Comparison of ENCODE assay signal across 22 mouse cellular contexts in genomic region chr7:100459862-100460261, GRCm38 (mm10). TPM values are rescaled to one million over a fixed set of nuclear protein-coding genes. Genes with fewer than 3 reads are reported as not detected.
DNase-seq lines count a peak whose midpoint lies in the region; ATAC-seq lines count a peak whose summit lies in the region.
"Had no signal": no experiment of that assay in that cellular context is flagged by ENCODE, and none has a peak within 500 bp of the region (broad histone marks: within the 10 kb centered on the region; RNA-seq: fewer than 3 reads in every experiment).

No protein-coding gene starts in this region.

- H3K4me2 ChIP-seq in heart, embryonic 11.5 days: no peak overlapping the region
- H3K4me2 ChIP-seq in liver, embryonic 15.5 days: no peak overlapping the region
- H3K4me2 ChIP-seq: embryonic facial prominence, embryonic 15.5 days; hindbrain, embryonic 15.5 days; intestine, embryonic 15.5 days; limb, embryonic 13.5 days; lung, embryonic 15.5 days; midbrain, embryonic 12.5 days; neural tube, embryonic 12.5 days had no signal

- H3K27ac ChIP-seq in heart, embryonic 11.5 days (ENCODE audit: low read depth, low read length): no peak overlapping the region
- peak overlapping the region; percentile 100 for H3K27ac ChIP-seq in liver, embryonic 15.5 days (replicated peaks)
- H3K27ac ChIP-seq: embryonic facial prominence, embryonic 15.5 days; hindbrain, embryonic 15.5 days; intestine, embryonic 15.5 days; limb, embryonic 13.5 days; lung, embryonic 15.5 days; macrophage; midbrain, embryonic 12.5 days; neural tube, embryonic 12.5 days had no signal

- no peaks in the 10 kb centered on the region for H3K27me3 ChIP-seq in heart, embryonic 11.5 days (ENCODE audit: control insufficient read depth, insufficient read depth, low read length)
- H3K27me3 ChIP-seq in liver, embryonic 15.5 days: no peaks in the 10 kb centered on the region
- H3K27me3 ChIP-seq: embryonic facial prominence, embryonic 15.5 days; hindbrain, embryonic 15.5 days; intestine, embryonic 15.5 days; limb, embryonic 13.5 days; lung, embryonic 15.5 days; midbrain, embryonic 12.5 days; neural tube, embryonic 12.5 days had no signal

- WGBS in heart, embryonic 11.5 days (ENCODE audit: insufficient replicate concordance): 90% methylated on average over 3 of the region's 3 CpGs
- WGBS in liver, embryonic 15.5 days (ENCODE audit: insufficient replicate concordance): 78% methylated on average over 3 of the region's 3 CpGs

- no peak for ATAC-seq in heart, embryonic 11.5 days (replicated peaks; ENCODE audit: insufficient number of reproducible peaks, low FRiP score, low TSS enrichment)
- ATAC-seq in liver, embryonic 15.5 days (ENCODE audit: insufficient read depth): no peak
- ATAC-seq: intestine, embryonic 15.5 days had no signal

- peak; percentile 72 to 74 for DNase-seq in cerebellum, postnatal 14 days
- no peak for DNase-seq in cerebellum, adult 18-20 months
- peak; percentile 58 for DNase-seq in heart, postnatal 4 days
- peak; percentile 11 for DNase-seq in Muller cell, postnatal 12 days (ENCODE audit: inconsistent ontology term)
- no peak for DNase-seq in spleen, postnatal 36 days (ENCODE audit: low spot score in 2 of 2)
- DNase-seq: cerebellum, postnatal 36 days; gastrocnemius, postnatal 10 days; kidney, postnatal 4 days; layer of hippocampus, adult 9-11 months; thymus, postnatal 14 days had no signal

- H3K9me3 ChIP-seq in heart, embryonic 11.5 days (replicated peaks; ENCODE audit: control insufficient read depth, low read length): no peaks in the 10 kb centered on the region
- H3K9me3 ChIP-seq in liver, embryonic 15.5 days (replicated peaks): no peaks in the 10 kb centered on the region
- H3K9me3 ChIP-seq: embryonic facial prominence, embryonic 15.5 days; G1E; hindbrain, embryonic 15.5 days; intestine, embryonic 15.5 days; limb, embryonic 13.5 days; lung, embryonic 15.5 days; midbrain, embryonic 12.5 days; neural tube, embryonic 12.5 days had no signal

- H3K9ac ChIP-seq in heart, embryonic 11.5 days (ENCODE audit: low read depth, low read length): no peak overlapping the region
- no peak overlapping the region for H3K9ac ChIP-seq in liver, embryonic 15.5 days
- H3K9ac ChIP-seq: embryonic facial prominence, embryonic 15.5 days; hindbrain, embryonic 15.5 days; intestine, embryonic 15.5 days; limb, embryonic 13.5 days; lung, embryonic 15.5 days; midbrain, embryonic 12.5 days; neural tube, embryonic 12.5 days had no signal

- H3K4me3 ChIP-seq in heart, embryonic 11.5 days (ENCODE audit: low read depth, low read length): no peak overlapping the region
- H3K4me3 ChIP-seq in liver, embryonic 15.5 days (replicated peaks): no peak overlapping the region
- H3K4me3 ChIP-seq: embryonic facial prominence, embryonic 15.5 days; hindbrain, embryonic 15.5 days; intestine, embryonic 15.5 days; limb, embryonic 13.5 days; lung, embryonic 15.5 days; midbrain, embryonic 12.5 days; neural tube, embryonic 12.5 days had no signal

- H3K36me3 ChIP-seq in heart, embryonic 11.5 days (ENCODE audit: control insufficient read depth, insufficient read depth, low read length): peaks cover 22% of the 10 kb centered on the region
- H3K36me3 ChIP-seq in liver, embryonic 15.5 days (replicated peaks): peaks cover 60% of the 10 kb centered on the region

- H3K4me1 ChIP-seq in heart, embryonic 11.5 days (ENCODE audit: control insufficient read depth, insufficient read depth, low read length): peaks cover 21% of the 10 kb centered on the region
- H3K4me1 ChIP-seq in liver, embryonic 15.5 days (replicated peaks): peaks cover 76% of the 10 kb centered on the region
- H3K4me1 ChIP-seq: hindbrain, embryonic 15.5 days; limb, embryonic 13.5 days; midbrain, embryonic 12.5 days; neural tube, embryonic 12.5 days had no signal

RNA-seq across cellular contexts. Expression of gene Ucp3, which starts 12.9 kb away (rescaled TPM):
- total RNA-seq in heart, postnatal 4 days (2021): 10 to 100 TPM; 15.2 to 16.5 TPM
- polyA plus RNA-seq in heart, embryonic 11.5 days (2014; fragmentation: Nextera tagmentation; extraction: Ambion mirVana): not detected in 2 replicates
- 0.06 TPM in 1 of 2 replicates, not detected in the other for polyA plus RNA-seq in liver, embryonic 15.5 days (2015; fragmentation: Nextera tagmentation; extraction: Ambion mirVana)
- polyA plus RNA-seq: forebrain, embryonic 11.5 days; G1E; hindbrain, embryonic 15.5 days; intestine, embryonic 15.5 days; macrophage; midbrain, embryonic 12.5 days; neural tube, embryonic 12.5 days had no signal

RNA-seq across cellular contexts. Expression of gene Ucp2, which starts 33.3 kb away (rescaled TPM):
- 100 to 1,000 TPM; 338 to 355 TPM for total RNA-seq in heart, postnatal 4 days (2021)
- polyA plus RNA-seq in heart, embryonic 11.5 days (2014; fragmentation: Nextera tagmentation; extraction: Ambion mirVana): 216 and 245 TPM in 2 replicates
- 734 and 787 TPM in 2 replicates for polyA plus RNA-seq in liver, embryonic 15.5 days (2015; fragmentation: Nextera tagmentation; extraction: Ambion mirVana)

RNA-seq across cellular contexts. Expression of gene Dnajb13, which starts 54.9 kb away (rescaled TPM):
- not detected for total RNA-seq in heart, postnatal 4 days (2021)
- polyA plus RNA-seq in heart, embryonic 11.5 days (2014; fragmentation: Nextera tagmentation; extraction: Ambion mirVana): 0.19 and 0.21 TPM in 2 replicates
- 2.9 and 3.8 TPM in 2 replicates for polyA plus RNA-seq in liver, embryonic 15.5 days (2015; fragmentation: Nextera tagmentation; extraction: Ambion mirVana)
- total RNA-seq: gastrocnemius, postnatal 10 days had no signal
- polyA plus RNA-seq: G1E had no signal

Comparison
In these comparisons a context has a peak if more than half of its experiments do, and no peak if none do; other contexts are left out.
1. DNase-seq: peak in cerebellum, postnatal 14 days (2 of 2), heart, postnatal 4 days (single experiment) and Muller cell, postnatal 12 days (single experiment); none in cerebellum, adult 18-20 months (0 of 2) and spleen, postnatal 36 days (0 of 2).